Mouse (Mus musculus): ENCODE measurements around the gene Gm21897. TPM values are rescaled to one million over a fixed set of nuclear protein-coding genes. Genes with fewer than 3 reads are reported as not detected.

The Gm21897 gene
- polyA plus RNA-seq (2014; fragmentation: Illumina TruSeq; extraction: RNeasy Lipid Tissue Mini Kit (QIAGEN cat#74804); ENCODE audit: low replicate concordance), result not detected

DNA sequence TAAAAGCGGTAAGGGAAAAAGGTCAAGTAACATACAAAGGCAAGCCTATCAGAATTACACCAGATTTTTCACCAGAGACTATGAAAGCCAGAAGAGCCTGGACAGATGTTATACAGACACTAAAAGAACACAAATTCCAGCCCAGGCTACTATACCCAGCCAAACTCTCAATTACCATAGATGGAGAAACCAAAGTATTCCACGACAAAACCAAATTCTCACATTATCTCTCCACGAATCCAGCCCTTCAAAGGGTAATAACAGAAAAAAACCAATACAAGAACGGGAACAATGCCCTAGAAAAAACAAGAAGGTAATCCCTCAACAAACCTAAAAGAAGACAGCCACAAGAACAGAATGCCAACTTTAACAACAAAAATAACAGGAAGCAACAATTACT is at the start of gene Gm21897:
Gene Gm21897 (plus strand): TSS at position 301 of the 400 bp plus-strand sequence.

